In genomic region chr17:27028909-27029308, GRCm38 (mm10) we compare ENCODE assay signal across 8 mouse cellular contexts. TPM values are rescaled to one million over a fixed set of nuclear protein-coding genes. Genes with fewer than 3 reads are reported as not detected.
DNase-seq lines count a peak whose midpoint lies in the region; ATAC-seq and TF ChIP-seq lines count a peak whose summit lies in the region.

Bak1 (minus strand) TSS chr17:27029009.

- H3K36me3 ChIP-seq in kidney, postnatal 0 days (ENCODE audit: insufficient read depth, low read length), result peaks cover 11% of the 10 kb centered on the region; the same call in 1 of the 2 replicates
- 0 out of 2 replicates have a peak, but pooled peaks cover 5% of the 10 kb centered on the region for H3K36me3 ChIP-seq in midbrain, embryonic 15.5 days (replicated peaks)

- H3K9me3 ChIP-seq in kidney, postnatal 0 days (replicated peaks; ENCODE audit: low read length), result no peaks in the 10 kb centered on the region
- no peaks in the 10 kb centered on the region for H3K9me3 ChIP-seq in midbrain, embryonic 15.5 days

- peak within 1 kb of the TSS; percentile 85 for H3K27ac ChIP-seq in kidney, postnatal 0 days
- H3K27ac ChIP-seq in midbrain, embryonic 15.5 days, result peak within 1 kb of the TSS; percentile 77

- TF ChIP-seq CTCF in kidney, postnatal 0 days (IDR thresholded peaks at IDR 0.05; ENCODE audit: low read depth), result no peak
- no peak for TF ChIP-seq CTCF in brain, embryonic 14.5 days (IDR thresholded peaks at IDR 0.05; ENCODE audit: borderline replicate concordance, extremely low read depth, insufficient read depth, insufficient read length)

- H3K4me1 ChIP-seq in kidney, postnatal 0 days (replicated peaks; ENCODE audit: insufficient read depth, low read length), result 0 out of 2 replicates have a peak, but pooled peaks cover 7% of the 10 kb centered on the region
- H3K4me1 ChIP-seq in midbrain, embryonic 15.5 days, result peaks cover 16% of the 10 kb centered on the region

- H3K9ac ChIP-seq in kidney, postnatal 0 days (ENCODE audit: low read depth, low read length), result peak within 1 kb of the TSS; percentile 93
- H3K9ac ChIP-seq in midbrain, embryonic 15.5 days, result peak within 1 kb of the TSS; percentile 94

- DNase-seq in kidney, postnatal 0 days (ENCODE audit: low spot score), result no peak
- no peak for DNase-seq in kidney, postnatal 10 days
- DNase-seq in brain, embryonic 14.5 days (ENCODE audit: low read depth), result no peak
- no peak for DNase-seq in layer of hippocampus, postnatal 25 days (ENCODE audit: extremely low spot score in 1 of 2, low spot score in 1 of 2)
- no peak for DNase-seq in cerebellum, adult 18-20 months
- no peak for DNase-seq in thymus, postnatal 4 days

- H3K4me2 ChIP-seq in kidney, postnatal 0 days (ENCODE audit: low read length), result peak within 1 kb of the TSS; percentile 96
- H3K4me2 ChIP-seq in midbrain, embryonic 15.5 days, result peak within 1 kb of the TSS; percentile 72

- no peak for ATAC-seq in kidney, postnatal 0 days (replicated peaks; ENCODE audit: low FRiP score, low read depth)
- no peak for ATAC-seq in granulocyte monocyte progenitor cell, adult 5-6 weeks (replicated peaks; ENCODE audit: poor library complexity, severe bottlenecking)
- ATAC-seq in midbrain, embryonic 15.5 days (replicated peaks), result no peak

- no peaks in the 10 kb centered on the region for H3K27me3 ChIP-seq in kidney, postnatal 0 days (ENCODE audit: insufficient read depth, low read length)
- H3K27me3 ChIP-seq in midbrain, embryonic 15.5 days (replicated peaks), result no peaks in the 10 kb centered on the region

- 100% methylated on average over 1 of the region's 4 CpGs for whole genome bisulfite sequencing in kidney, postnatal 0 days
- WGBS in midbrain, embryonic 15.5 days, result 57% methylated on average over 4 of the region's 4 CpGs

- H3K4me3 ChIP-seq in kidney, postnatal 0 days (replicated peaks; ENCODE audit: low read depth, low read length), result peak within 1 kb of the TSS; percentile 78
- peak within 1 kb of the TSS; percentile 75 for H3K4me3 ChIP-seq in midbrain, embryonic 15.5 days

- no peak for TF ChIP-seq POLR2A in brain, embryonic 14.5 days (IDR thresholded peaks at IDR 0.05; ENCODE audit: borderline replicate concordance, extremely low read depth, insufficient read depth, insufficient read length, poor library complexity, severe bottlenecking)

RNA-seq across cellular contexts. Expression of gene Bak1, which starts in this region (rescaled TPM):
- polyA plus RNA-seq in kidney, postnatal 0 days (2015; fragmentation: Nextera tagmentation; extraction: Ambion mirVana), result 6.3 and 6.7 TPM in 2 replicates
- polyA plus RNA-seq in brain, embryonic 14.5 days (2012; rRNA removed), result 31.0 and 35.1 TPM in 2 replicates
- total RNA-seq in granulocyte monocyte progenitor cell, adult 5-6 weeks (2014; fragmentation: Nextera tagmentation), result 137 and 143 TPM in 2 replicates
- total RNA-seq in granulocyte monocyte progenitor cell, adult 5-6 weeks (2017), result 55.9 and 59.2 TPM in 2 replicates
- total RNA-seq in layer of hippocampus, postnatal 25 days (2021), result 10 to 100 TPM; 15.4 to 16.3 TPM
- 3.5 and 4.2 TPM in 2 replicates for polyA plus RNA-seq in midbrain, embryonic 15.5 days (2015; fragmentation: Nextera tagmentation; extraction: Ambion mirVana)
